Mouse (Mus musculus): ENCODE results near the gene Cacng4.

DNA sequence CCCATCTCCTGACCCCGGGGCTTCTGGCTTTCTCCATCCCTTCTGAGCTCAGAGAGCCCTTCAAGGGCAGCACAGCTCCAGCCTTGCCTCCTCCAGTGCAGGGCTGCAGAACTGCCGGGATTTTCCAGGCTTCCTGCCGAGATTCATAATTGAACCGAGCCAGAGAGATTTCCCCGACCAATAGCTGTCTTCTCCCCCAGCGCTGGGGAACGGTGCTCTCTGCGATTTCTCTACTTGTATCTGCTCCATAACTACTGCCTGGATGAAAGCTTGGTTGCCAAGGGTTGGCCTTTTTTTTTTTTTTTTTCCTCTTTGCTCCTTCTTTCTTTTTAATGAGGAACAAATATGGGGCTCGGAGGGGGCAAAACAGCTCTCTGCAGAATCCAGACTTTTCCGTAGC lies 34.4 kb downstream of the Cacng4 start:
- TF ChIP-seq CTCF (IDR thresholded peaks at IDR 0.05; ENCODE audit: control insufficient read depth, insufficient read depth, insufficient replicate concordance, low read depth, low read length) (no peak), POLR2A (IDR thresholded peaks at IDR 0.05; ENCODE audit: control insufficient read depth, low read depth, low read length) (no peak)
